Mouse (Mus musculus): ENCODE measurements around the gene Bicc1.

The Bicc1 gene

DNA sequence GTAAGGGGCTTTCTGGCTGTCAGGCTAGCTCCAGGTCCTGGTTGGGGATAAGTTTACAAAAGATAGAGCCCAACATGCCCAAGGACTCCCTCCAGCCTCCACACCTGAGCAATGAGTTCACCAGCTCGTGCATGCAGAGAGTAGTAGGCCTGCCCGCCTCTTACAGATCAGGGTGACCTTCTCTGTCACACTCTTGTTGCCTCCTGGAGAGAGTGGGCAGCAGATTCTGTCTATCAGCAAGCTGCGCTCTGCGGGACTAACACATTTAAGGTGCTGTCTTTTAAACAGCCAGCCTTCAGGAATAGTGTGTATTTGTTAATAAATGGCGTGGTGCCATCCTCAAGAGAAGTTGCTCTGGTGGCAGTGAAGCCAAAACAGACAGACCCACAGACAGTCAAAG lies 101.4 kb downstream of the Bicc1 start:
- no peak for DNase-seq (ENCODE audit: low read depth, low spot score)

DNA sequence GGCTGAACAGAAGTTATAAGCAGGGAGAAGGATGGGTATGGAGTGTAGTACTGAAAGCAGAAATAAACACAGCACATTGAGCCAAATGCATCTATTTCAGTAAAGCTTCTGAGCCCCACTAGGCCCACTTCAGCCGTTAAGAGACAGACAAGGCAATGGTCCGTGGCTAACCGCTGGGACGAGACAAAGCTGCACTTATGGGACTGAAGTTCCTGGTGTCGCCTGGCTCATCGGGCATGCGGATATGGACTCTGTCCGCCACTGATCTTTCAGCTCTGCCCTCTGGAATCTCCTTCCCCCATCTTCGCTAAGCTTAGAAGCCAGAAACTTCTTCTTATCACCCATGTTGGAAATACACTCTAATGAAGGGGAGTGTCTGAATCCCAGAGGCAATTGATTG lies 106.8 kb downstream of the Bicc1 start:
- DNase-seq (ENCODE audit: low read depth, low spot score): no peak

DNA sequence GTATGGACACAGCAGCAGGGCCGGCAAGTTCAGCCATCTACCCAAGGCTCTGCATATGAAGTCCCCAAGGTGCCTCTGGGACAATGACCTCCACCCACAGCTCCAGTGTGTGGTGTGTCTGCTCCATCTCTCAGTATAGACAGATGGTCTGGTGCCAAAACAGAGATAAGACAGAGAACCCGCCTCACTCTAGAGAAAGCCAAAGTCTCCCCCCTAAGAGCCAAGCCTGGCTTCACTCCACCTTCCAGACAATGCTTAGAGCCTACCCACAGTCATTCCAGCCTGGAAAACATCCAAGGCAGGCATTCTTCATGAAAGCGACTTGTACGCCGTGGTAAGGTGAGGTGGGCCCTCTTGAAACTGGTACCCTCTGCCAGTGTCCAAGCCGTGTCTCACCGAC lies 107.3 kb downstream of the Bicc1 start:
- DNase-seq (ENCODE audit: low read depth, low spot score): no peak

DNA sequence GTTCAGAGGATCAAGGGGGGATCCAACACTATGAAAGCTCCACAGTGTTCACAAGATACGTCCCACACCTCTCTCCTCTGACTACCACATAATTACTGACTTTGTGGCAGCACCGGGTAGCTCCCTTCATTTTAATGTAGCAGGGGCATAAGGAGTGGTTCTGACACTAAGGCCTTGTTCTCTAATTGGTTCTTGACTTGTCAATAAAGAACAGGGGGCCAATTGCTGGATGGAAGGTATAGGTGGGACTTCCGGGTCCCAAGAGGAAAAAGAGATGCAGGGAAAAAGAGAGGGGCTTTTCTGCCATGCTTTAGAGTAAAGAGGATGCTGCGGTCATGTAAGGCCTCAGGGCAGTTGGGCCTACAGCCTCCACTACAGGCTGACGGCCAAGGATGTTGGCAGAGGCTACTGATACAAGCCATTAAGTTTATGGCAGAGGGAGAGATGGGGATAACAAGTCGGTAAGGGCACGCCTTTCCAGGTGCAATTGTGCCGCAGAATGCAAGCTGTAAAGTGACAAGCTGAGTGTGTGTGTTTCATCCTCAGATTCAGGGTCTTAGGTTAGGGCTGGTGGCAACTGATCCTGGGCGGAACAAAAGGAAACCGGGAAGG lies 108.7 kb downstream of the Bicc1 start:
- DNase-seq (ENCODE audit: low read depth, low spot score): no peak

DNA sequence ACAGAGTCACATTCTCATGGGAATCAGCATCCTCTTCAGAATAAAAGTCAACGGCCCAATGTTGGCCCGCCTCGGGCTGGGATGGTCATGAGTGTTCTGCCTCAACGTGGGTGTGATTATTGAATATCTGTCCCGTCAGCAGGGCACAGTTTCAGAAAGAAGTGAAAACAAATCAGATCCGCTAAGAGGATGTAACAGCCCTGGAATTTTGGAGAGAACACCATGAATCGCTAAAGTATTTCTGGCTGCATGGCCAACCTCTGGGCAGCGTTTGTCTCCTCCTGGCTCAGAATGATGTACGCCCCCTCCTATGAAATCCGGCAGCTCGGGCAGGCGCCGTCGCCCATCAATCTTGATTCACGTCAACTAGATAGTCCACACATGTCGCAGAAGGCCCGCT lies 110.2 kb downstream of the Bicc1 start:
- DNase-seq (ENCODE audit: low read depth, low spot score): no peak

DNA sequence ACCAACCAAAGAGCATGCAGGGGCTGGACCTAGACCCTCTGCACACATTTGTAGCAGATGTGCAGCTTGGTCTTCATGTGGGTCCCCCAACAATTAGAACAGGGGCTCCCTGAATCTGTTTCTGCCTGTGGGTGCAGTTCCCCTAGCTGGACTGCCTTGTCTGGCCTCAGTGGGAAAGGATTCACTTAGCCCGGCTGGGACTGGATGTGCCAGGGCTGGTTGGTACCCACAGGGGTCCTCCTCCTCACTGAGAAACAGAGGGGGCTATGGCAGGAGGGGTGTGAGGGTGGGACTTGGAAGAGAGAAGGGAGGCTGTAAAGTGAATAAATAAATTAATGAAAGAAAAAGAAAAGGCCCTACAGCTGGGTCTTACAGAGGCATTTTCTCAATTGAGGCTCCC lies 115.1 kb downstream of the Bicc1 start:
- no peak for DNase-seq (ENCODE audit: low read depth, low spot score)

DNA sequence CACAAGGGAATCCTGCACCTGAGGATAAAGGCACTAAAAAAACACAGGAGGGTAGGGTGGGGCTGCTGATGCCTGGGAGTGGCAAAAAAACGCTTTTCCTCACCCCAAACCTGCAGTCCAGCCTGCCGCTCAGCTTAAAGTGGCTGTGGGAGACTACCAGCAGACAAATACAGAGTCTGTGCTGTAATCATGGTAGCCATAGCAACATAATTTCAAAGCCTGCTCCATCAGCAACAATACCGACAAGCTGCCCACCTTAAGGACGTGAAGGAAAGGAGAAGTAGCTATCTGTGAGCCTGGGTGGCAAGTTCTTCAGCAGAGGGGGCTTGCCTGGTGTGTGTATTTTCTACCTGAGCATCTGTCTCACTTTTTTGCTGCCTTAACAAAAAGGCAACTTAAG lies 117.6 kb downstream of the Bicc1 start:
- no peak for DNase-seq (ENCODE audit: low read depth, low spot score)

DNA sequence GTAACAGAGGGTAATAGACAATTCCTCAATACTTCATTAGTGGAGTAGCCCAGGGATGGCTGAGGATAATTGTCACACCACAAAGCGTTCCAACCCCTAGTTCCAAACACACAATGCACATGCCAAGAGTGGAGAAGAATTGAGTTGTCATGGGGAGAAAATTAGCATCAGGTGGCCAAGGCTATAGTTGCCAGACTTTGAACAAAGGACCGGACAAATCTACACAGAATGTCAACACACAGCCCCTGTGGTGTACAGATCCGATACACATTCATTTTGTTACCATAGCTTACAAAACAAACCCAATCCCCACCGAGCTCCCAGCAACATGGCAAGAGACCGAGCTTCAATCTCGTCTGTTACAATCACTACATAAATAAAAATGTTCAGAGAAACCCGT lies 123.0 kb downstream of the Bicc1 start:
- no peak for DNase-seq (ENCODE audit: low read depth, low spot score)

DNA sequence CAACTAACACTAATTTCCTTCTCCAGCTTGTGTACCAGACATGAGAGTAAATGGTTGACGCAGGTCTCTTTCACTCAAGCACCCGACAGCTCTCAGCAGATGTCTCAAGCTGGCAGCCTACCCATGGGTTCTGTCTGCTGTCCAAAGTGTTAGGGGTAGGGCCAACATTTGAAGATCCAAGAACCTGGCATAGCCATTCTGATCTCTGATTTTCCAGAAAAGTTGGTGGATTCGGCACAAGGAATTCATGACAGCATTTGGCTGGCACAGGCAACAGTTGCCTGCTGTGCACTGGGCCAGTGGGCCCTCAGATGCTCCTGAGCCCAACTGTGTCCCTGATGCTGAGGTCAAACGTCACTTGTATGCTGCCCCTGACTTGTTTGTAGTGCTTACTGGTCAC lies 130.5 kb downstream of the Bicc1 start:
- no peak for DNase-seq (ENCODE audit: low read depth, low spot score)

DNA sequence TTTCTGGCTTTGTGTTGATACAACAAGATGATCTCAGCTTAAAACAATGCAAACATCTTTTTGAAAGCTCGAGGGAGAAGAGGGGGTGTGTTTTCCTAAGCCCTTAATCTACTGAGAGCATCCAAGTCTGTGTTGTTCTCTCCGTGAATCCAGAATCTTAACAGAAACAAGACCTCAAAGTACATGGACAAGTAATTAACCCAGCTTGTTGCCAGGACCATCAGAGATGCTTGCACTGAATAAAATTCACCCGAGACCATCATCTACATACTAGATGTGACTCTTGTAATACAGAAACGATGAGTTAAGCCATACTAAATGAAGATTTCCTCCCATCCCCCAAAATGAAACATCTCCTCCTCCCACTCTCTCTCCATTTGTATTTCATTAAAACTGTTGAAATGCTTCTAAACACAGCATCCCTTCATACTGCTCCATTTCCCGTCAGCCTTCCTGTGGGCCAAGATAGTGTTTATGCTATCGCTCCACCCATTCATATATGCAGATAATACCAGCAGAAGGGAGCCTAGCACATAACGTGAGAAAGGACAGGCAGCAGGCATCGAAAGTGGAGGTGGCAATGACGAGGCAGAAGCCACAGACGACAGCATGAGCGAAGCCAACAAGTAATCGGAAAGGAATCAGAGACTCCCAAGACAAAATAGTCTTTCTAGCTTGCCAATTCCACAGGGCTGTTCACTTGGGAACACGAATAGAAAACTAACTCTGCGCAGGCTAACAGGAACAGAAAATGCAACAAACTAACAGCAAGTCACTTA lies 131.2 kb downstream of the Bicc1 start:
- DNase-seq (ENCODE audit: low read depth, low spot score): no peak

DNA sequence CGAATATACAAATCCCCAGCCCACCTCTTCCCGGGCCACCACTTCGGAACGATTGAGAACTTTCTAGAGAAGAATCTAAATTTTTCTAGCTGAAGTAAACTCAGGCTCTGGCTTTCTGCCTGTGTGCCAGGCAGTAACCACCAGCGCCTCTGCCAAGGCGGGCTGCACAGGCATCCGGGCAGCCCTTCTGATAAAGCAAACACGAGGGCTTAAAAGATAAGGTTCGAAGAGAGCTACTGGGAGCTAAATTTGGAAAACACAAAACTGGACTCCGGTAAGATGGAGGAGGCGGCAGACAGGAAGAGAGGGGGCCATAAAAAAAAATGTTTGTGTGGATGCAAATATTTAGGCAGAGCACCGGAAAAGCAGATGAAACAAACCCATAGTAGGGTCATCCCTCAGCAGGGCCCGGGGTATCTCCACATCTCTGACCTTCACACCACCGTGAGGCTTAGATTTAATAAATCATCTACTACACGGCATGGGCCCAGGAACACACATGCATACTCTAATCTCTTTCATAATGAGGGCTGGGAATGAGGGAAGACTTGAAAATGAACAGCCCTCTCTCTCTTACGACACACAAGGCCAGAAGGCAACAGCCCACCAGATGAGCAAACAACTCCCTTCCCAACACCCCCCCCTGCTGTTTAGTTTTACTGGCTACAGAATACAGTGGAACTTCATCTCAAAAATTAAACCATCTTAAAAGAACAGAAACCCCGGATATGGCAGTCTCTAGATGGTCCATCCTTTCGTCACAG lies 134.2 kb downstream of the Bicc1 start:
- DNase-seq (ENCODE audit: low read depth, low spot score): no peak

DNA sequence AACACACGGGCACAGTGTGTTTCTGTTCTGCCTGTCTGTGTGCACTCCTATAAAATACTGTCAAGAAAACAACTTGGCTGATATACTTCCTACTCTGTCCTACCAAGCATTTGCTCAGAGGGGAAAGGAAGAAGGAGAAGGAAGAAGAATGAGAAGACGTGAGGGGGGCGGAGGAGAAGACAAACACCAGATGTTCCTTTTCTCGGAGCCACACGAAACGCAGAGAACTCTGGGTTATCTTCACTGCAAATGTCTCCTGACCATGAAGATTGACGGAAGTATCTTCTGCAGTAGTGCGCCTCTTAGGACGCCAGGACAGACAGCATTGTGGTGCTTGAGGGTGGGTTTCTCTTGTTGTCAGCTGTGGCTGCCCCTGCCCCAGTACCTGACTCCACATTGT lies 134.8 kb downstream of the Bicc1 start:
- no peak for DNase-seq (ENCODE audit: low read depth, low spot score)

DNA sequence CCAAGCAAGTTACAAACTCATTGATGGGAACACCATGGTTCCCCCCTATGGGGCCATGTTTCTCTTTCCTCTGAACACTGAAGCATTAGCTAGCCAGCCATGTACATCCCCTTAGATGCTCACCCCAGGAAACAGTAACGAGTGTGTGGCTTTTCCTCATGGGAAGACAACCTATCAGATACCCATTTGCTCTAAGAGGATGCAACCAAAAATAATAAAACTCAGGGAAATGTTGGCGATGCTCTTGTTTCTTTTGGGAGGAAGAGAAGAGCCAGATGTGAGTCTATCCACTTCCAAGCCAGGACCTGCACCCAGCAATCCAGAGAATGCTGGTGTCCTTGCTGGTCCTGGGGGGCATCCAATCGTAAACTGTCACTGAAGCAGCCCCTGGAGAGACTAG lies 136.0 kb downstream of the Bicc1 start:
- no peak for DNase-seq (ENCODE audit: low read depth, low spot score)

DNA sequence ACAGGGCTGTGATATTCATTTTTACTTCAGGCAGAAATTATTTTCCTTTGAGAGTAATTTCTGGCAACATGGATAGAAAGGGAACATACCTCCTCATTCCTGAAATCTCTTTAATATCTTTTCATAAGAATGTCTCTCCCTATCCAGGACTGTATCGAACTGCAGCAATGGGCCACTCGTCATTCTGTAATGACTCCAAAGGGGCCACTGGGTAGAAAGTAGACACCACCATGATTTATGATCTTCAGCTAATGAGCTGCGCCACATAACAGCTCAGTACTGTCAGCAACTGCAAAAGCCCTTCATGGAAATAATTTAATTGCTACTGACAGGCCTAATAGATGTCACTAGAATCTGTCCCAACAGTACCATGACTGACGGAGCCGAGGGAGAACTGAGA lies 139.0 kb downstream of the Bicc1 start:
- no peak for DNase-seq (ENCODE audit: low read depth, low spot score)

DNA sequence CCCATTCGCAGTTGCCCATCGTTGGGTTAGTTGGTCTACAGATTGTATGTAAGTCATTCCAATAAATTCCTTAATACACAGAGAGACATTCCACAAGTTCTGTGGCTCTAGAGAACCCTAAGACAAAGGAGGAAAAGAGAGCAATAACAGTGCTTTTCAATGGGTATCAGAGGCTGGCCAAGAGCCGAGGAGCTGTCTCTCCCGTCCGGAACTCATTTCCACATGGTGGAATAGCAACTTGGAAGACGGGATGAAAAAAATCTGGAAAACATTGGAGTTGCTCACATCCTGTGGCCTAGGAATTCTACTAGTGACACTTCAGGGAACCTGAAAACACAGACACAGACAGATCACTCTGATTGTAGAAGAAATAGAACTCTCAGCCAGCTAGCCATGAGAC lies 139.7 kb downstream of the Bicc1 start:
- DNase-seq (ENCODE audit: low read depth, low spot score): no peak

DNA sequence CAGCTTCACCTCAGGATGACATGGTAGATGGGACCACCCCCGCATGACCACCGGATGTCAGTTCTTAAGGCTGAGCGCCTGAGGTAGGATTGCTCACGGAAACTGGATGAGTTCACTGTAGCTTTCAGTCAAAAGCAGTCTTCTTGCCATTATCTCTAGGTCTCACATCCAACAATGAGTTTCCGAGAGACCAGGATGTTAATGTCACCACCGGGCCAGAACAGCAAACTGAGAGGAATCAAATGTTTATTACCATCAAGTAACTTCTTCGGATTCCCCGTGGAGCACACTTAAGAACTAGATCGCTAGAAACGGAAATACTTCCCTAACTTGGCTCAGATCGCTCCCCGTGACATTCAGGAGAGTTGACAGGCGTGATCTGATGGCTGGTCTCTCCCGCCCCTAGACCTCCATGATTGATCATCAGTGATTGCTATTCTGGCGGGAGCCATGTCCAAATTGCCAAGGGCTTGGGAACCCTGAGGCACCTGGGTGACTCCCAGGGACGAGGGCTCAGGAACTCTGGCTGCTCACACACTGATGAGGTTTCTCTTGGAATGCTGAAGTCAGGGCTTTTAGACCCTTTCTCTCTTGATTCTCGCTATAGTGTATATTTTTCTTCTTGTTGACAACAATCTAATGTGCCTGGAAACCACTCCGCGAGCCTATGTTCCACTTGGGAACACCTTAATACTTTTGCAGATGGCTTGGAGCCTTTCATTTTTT lies 149.6 kb downstream of the Bicc1 start:
- no peak for DNase-seq (ENCODE audit: low read depth, low spot score)

DNA sequence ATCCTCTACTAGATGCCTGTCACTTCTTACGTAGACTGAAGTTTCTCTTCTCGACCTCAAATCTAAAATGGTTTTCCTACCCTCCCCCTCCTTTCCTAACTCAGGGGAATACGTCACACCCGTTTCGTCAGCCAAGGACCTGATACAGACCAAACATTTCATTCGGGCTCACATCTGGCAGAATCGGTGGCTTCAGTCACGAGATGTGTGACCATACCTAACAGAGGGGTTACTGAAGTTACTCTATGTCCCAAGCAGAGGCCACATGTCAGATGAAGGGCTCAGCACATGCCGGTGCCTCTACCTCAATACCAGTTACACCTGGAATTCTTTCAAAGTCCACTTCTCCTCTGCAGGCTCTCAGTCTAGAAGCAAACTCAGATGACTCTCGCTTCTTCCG lies 150.8 kb downstream of the Bicc1 start:
- no peak for DNase-seq (ENCODE audit: low read depth, low spot score)

DNA sequence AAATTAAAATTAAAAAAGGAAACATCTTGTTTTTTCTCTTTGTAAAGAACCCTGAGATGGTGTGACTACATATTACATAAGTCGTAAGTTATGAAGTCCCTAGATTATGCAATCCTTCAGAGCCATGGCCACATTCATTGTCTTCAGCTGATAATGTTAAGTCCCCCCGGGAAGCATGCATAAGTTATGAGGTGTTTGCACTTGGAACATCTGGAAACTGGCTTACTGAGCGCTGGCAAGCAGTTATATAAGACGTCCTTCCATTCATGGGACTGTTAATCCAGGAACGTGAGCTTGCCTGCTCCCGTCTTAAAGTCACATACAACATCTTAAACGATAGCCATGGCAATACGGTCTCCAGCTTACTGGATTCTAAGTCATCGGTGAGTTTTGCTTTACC lies 151.5 kb downstream of the Bicc1 start:
- DNase-seq (ENCODE audit: low read depth, low spot score): no peak

DNA sequence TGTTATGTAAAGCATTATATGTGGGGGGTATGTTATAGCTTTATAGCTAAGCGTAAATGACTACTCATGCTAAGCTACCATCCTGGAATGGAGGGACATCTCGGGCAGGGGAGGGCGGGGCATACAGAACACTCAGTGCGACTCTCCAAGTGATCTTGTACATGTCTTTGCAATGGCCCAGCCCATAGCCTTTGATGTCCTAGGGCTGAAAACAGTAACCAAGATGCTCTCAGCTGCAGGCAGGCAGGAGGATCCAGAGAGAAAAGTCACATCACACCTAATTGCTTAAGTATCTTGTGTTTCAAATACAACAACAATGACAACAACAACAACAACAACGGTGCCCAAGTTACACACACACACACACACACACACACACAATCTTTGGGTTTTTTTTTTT lies 152.0 kb downstream of the Bicc1 start:
- DNase-seq (ENCODE audit: low read depth, low spot score): no peak

DNA sequence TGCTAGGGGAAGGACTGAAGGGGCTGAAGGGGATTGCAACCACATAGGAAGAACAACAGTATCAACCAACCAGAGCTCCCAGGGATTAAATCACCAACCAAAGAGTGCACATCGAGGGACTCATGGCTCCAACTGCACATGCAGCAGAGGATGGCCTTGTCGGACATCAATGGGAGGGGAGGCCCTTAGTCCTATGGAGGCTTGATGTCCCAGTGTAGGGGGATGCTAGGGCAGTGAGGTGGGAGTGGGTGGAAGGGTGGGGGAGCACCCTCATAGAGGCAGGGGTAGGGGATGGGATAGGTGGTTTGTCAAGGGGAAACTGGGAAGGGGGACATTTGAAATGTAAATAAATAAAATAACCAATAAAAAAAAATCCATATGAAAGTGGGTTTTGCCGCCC lies 152.5 kb downstream of the Bicc1 start:
- DNase-seq (ENCODE audit: low read depth, low spot score): no peak

DNA sequence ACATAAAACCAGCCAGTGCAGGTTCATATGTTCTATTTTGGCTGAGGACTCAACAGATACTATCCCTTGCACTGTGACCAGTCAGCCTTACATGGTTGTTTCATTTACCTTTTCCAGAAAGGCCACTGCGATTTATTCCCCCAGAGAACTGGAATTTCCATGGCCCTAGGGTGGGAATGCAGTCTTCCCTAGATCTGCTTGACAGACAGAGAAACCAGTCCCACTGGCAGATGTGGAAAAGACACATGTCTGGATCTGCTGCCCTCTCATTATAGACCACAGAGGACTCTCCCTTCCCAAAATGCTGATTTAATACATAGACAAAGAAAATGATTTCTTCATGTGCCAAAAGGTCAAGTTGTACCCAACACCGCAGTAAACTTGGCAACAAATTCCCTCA lies 156.6 kb downstream of the Bicc1 start:
- no peak for DNase-seq (ENCODE audit: low read depth, low spot score)

DNA sequence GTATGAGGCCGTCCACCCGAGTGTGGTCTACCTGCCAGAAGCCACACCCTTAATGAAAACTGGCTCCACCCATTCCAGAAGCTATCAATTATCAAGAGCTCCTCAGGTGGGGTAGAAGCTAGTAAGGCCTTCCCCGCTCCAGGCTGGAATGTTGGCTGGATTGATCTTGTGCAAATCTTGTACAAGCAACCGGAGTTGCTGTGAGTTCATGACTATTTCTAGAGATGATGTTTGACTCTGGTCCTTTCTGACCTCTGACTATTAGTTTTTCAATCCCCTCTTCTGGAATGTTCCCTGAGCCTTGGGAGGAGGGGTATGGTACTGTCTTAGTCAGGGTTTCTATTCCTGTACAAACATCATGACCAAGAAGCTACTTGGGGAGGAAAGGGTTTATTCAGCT lies 157.3 kb downstream of the Bicc1 start:
- DNase-seq (ENCODE audit: low read depth, low spot score): no peak
